17 mouse cellular contexts compared by ENCODE assay signal in the genomic region with DNA sequence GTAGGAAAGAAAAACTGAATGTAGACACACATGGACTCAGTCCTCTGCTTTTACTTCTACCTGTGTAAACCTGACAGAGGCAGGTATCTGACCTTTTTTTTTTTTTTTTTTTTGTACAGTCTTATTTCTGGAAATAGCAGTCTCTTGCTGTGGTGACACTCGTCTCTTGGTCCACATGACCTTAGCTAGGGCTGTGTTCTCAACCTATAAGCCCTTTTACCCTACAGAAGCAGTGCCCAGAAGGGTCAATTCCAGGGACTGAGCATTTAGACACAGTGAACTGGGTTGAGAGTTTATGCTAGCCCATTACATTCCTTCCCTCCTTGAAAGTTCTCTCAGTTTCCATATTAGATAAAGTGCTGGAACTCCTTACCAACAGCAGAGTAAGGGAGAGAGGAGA. TPM values are rescaled to one million over a fixed set of nuclear protein-coding genes. Genes with fewer than 3 reads are reported as not detected.
DNase-seq lines count a peak whose midpoint lies in the region; ATAC-seq and TF ChIP-seq lines count a peak whose summit lies in the region.
"Had no signal": no experiment of that assay in that cellular context is flagged by ENCODE, and none has a peak within 500 bp of the region (broad histone marks: within the 10 kb centered on the region; RNA-seq: fewer than 3 reads in every experiment).

No protein-coding gene starts in this region.

- H3K79me2 ChIP-seq in liver, adult 2 months (ENCODE audit: control insufficient read depth, insufficient read depth, low read length), result no peaks in the 10 kb centered on the region

- peak; percentile 58 for ATAC-seq in liver, embryonic 16.5 days (ENCODE audit: low read depth)
- ATAC-seq: midbrain, embryonic 16.5 days had no signal

- H3K36me3 ChIP-seq in liver, adult 2 months (ENCODE audit: control insufficient read depth, insufficient read depth, low read length), result no peaks in the 10 kb centered on the region
- H3K36me3 ChIP-seq in liver, embryonic 16.5 days (ENCODE audit: control insufficient read depth, insufficient read depth), result no peaks in the 10 kb centered on the region
- H3K36me3 ChIP-seq: G1E; heart, embryonic 15.5 days; lung, embryonic 15.5 days; midbrain, embryonic 10.5 days had no signal

- no peak for DNase-seq in gastrocnemius, adult 2 months
- no peak for DNase-seq in gastrocnemius, postnatal 36 days
- no peak for DNase-seq in liver, adult 2 months (ENCODE audit: extremely low read depth, low read depth, low spot score)
- DNase-seq in liver, result no peak
- DNase-seq in cerebellum, adult 2 months, result no peak
- DNase-seq in lung, adult 18-20 months, result no peak
- DNase-seq in frontal cortex, postnatal 36 days (ENCODE audit: low spot score in 2 of 2), result no peak
- DNase-seq: adrenal gland, adult 8-10 months; cerebellum, adult 8-10 months; cerebellum, postnatal 25 days; spleen, adult 18-20 months had no signal

- intact Hi-C loops in gastrocnemius, adult 2 months (cut with DNase I), result loop anchor here (5.0 kb wide), 2 partner anchors 46 to 89 kb away; partner anchors contain the start of gene Psma1
- intact Hi-C loops in gastrocnemius, postnatal 36 days (cut with DNase I), result no loop called here

- no peak overlapping the region for H3K4me3 ChIP-seq in gastrocnemius, adult 2 months
- no peak overlapping the region for H3K4me3 ChIP-seq in liver, adult 2 months (ENCODE audit: insufficient read depth, low read depth, low read length)
- no peak overlapping the region for H3K4me3 ChIP-seq in liver, embryonic 16.5 days (ENCODE audit: low read depth, low read length)
- H3K4me3 ChIP-seq in cerebellum, adult 2 months (replicated peaks; ENCODE audit: insufficient read depth, low read depth, low read length), result no peak overlapping the region
- H3K4me3 ChIP-seq: heart, embryonic 15.5 days; lung, embryonic 15.5 days; midbrain, embryonic 10.5 days had no signal

- 33% methylated on average over 1 of the region's 1 CpGs for WGBS in liver, adult 2 months
- WGBS in liver, embryonic 16.5 days (ENCODE audit: insufficient replicate concordance), result 14% methylated on average over 1 of the region's 1 CpGs
- 79% methylated on average over 1 of the region's 1 CpGs for WGBS in cerebellum, adult 2 months

- TF ChIP-seq POLR2A in liver, adult 2 months (IDR thresholded peaks at IDR 0.05; ENCODE audit: extremely low read depth, insufficient read depth, low read length), result no peak
- no peak for TF ChIP-seq POLR2A in cerebellum, adult 2 months (IDR thresholded peaks at IDR 0.05; ENCODE audit: borderline replicate concordance, insufficient read depth, low read length)

- H3K9me3 ChIP-seq in liver, embryonic 16.5 days (replicated peaks; ENCODE audit: control insufficient read depth, low read length), result no peaks in the 10 kb centered on the region
- H3K9me3 ChIP-seq: G1E; heart, embryonic 15.5 days; lung, embryonic 15.5 days; midbrain, embryonic 10.5 days had no signal

- H3K4me2 ChIP-seq in liver, embryonic 16.5 days (ENCODE audit: low read depth, low read length), result no peak overlapping the region
- H3K4me2 ChIP-seq: heart, embryonic 15.5 days; lung, embryonic 15.5 days had no signal

- H3K27ac ChIP-seq in gastrocnemius, adult 2 months, result peak overlapping the region; percentile 81
- peak overlapping the region; percentile 99 for H3K27ac ChIP-seq in liver, adult 2 months (replicated peaks; ENCODE audit: insufficient read depth, low read depth, low read length)
- peak overlapping the region; percentile 80 for H3K27ac ChIP-seq in liver, embryonic 16.5 days (ENCODE audit: low read length)
- no peak overlapping the region for H3K27ac ChIP-seq in cerebellum, adult 2 months (ENCODE audit: insufficient read depth, low read length)
- H3K27ac ChIP-seq: heart, embryonic 15.5 days; midbrain, embryonic 10.5 days had no signal

- H3K4me1 ChIP-seq in liver, adult 2 months (ENCODE audit: control insufficient read depth, insufficient read depth, low read length), result peaks cover 16% of the 10 kb centered on the region
- H3K4me1 ChIP-seq in liver, embryonic 16.5 days (ENCODE audit: control insufficient read depth, low read depth, low read length), result no peaks in the 10 kb centered on the region; the same call in none of the 2 replicates
- peaks cover 9% of the 10 kb centered on the region; the same call in 1 of the 2 replicates for H3K4me1 ChIP-seq in cerebellum, adult 2 months (ENCODE audit: control insufficient read depth, insufficient read depth, low read length)
- H3K4me1 ChIP-seq: heart, embryonic 15.5 days had no signal

- peak overlapping the region; percentile 60 for H3K9ac ChIP-seq in liver, adult 2 months (ENCODE audit: low read depth, low read length)
- H3K9ac ChIP-seq in liver, embryonic 16.5 days (ENCODE audit: low read depth, low read length), result no peak overlapping the region
- H3K9ac ChIP-seq: heart, embryonic 15.5 days; lung, embryonic 15.5 days had no signal

- no peak for TF ChIP-seq CTCF in gastrocnemius, adult 2 months (IDR thresholded peaks at IDR 0.05)
- no peak for TF ChIP-seq CTCF in liver, adult 2 months (IDR thresholded peaks at IDR 0.05; ENCODE audit: low read depth, low read length)
- no peak for TF ChIP-seq CTCF in cerebellum, adult 2 months (IDR thresholded peaks at IDR 0.05; ENCODE audit: borderline replicate concordance, insufficient read depth, low read depth, low read length)

- H3K27me3 ChIP-seq in liver, adult 2 months (ENCODE audit: control insufficient read depth, insufficient read depth, low read length), result no peaks in the 10 kb centered on the region
- H3K27me3 ChIP-seq in liver, embryonic 16.5 days (ENCODE audit: control insufficient read depth, insufficient read depth, low read depth, low read length), result no peaks in the 10 kb centered on the region
- no peaks in the 10 kb centered on the region for H3K27me3 ChIP-seq in cerebellum, adult 2 months (ENCODE audit: control insufficient read depth, insufficient read depth, low read length)
- H3K27me3 ChIP-seq: heart, embryonic 15.5 days; lung, embryonic 15.5 days had no signal

RNA-seq across cellular contexts. Expression of gene Psma1, which starts 47.6 kb away (rescaled TPM):
- total RNA-seq in gastrocnemius, adult 2 months (2021), result 10 to 100 TPM; 95.8 to 100.0 TPM
- total RNA-seq in gastrocnemius, postnatal 36 days (2021), result 10 to 100 TPM; 83.4 to 89.1 TPM
- 189 and 194 TPM in 2 replicates for total RNA-seq in liver, adult 2 months (2014; rRNA removed)
- polyA plus RNA-seq in liver, adult 2 months (2012; rRNA removed), result 88.9 and 96.5 TPM in 2 replicates
- 209 and 228 TPM in 2 replicates for polyA plus RNA-seq in liver, embryonic 16.5 days (2015; fragmentation: Nextera tagmentation; extraction: Ambion mirVana)
- polyA plus RNA-seq in cerebellum, adult 2 months (2012; rRNA removed), result 177 and 179 TPM in 2 replicates
